In the genomic region with DNA sequence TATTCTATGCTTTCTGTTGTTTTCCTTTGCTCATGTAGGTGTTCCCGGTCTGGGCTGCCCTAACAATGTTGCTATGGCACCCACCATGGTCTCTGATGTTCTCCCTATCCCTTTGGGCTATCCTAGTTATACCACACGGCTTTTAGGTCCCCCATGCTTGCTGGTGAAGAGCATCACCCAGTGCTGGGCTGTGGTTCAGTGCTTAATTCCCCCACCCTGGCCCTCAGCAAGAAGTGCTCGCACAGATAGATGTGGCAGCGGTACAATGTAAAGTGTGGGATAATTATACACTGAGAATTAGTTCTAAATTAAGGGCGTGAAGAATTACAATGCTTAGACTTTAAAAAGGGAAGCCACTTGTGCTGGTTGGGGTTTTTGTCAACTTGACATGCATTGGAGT, we compare ENCODE assay signal across 25 mouse cellular contexts.
"Had no signal": no experiment of that assay in that cellular context is flagged by ENCODE, and none has a peak within 500 bp of the region (broad histone marks: within the 10 kb centered on the region; RNA-seq: fewer than 3 reads in every experiment).

No protein-coding gene starts in this region.

- H3K4me1 ChIP-seq: hindbrain, embryonic 10.5 days; hindbrain, embryonic 12.5 days; limb, embryonic 10.5 days; liver, embryonic 13.5 days had no signal

- H3K36me3 ChIP-seq: heart, embryonic 15.5 days; hindbrain, embryonic 12.5 days; intestine, embryonic 15.5 days; liver, embryonic 13.5 days had no signal

- H3K4me3 ChIP-seq: gastrocnemius, adult 2 months; heart, adult 2 months; heart, embryonic 13.5 days; heart, embryonic 15.5 days; hindbrain, embryonic 10.5 days; hindbrain, embryonic 12.5 days; intestine, embryonic 15.5 days; left cerebral cortex, adult 2 months; limb, embryonic 10.5 days; limb, embryonic 12.5 days; liver, embryonic 13.5 days had no signal

- ATAC-seq: hindbrain, embryonic 16.5 days; inflammation-experienced regulatory T-cells, adult 6 months; intestine, embryonic 15.5 days; intestine, postnatal 0 days had no signal

- H3K27me3 ChIP-seq: heart, embryonic 13.5 days; heart, embryonic 15.5 days; hindbrain, embryonic 12.5 days; intestine, embryonic 15.5 days; limb, embryonic 12.5 days; liver, embryonic 13.5 days had no signal

- H3K27ac ChIP-seq: gastrocnemius, adult 2 months; heart, adult 2 months; heart, embryonic 13.5 days; heart, embryonic 15.5 days; hindbrain, embryonic 10.5 days; hindbrain, embryonic 12.5 days; hindbrain, embryonic 14.5 days; intestine, embryonic 15.5 days; kidney, postnatal 0 days; left cerebral cortex, adult 2 months; limb, embryonic 10.5 days; limb, embryonic 12.5 days; liver, embryonic 13.5 days had no signal

- DNase-seq: gastrocnemius, adult 2 months; gastrocnemius, postnatal 10 days; gastrocnemius, postnatal 25 days; heart, postnatal 14 days; heart, postnatal 4 days; kidney, adult 18-20 months; kidney, adult 8-10 months; kidney, postnatal 14 days; kidney, postnatal 36 days; liver; liver, embryonic 13.5 days had no signal
